ENCODE assay signal across 8 mouse cellular contexts in the genomic region with DNA sequence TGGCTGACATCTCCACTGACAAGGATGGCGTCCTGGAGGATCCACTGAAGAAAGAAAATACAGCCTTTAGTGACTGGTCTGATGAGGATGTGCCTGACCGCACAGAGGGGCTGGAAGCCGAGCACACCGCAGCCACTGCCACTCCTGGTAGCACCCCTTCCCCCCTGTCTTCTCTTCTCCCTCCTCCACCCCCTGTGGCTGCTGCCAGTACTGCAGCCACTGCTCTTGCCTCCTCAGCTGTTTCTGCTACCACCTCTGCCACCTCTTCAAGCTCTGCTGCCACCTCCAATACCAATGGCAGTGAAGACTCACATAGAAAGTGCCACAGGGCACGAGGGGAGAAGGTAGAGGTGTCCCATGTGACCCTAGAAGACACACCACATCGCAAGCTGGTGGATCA. TPM values are rescaled to one million over a fixed set of nuclear protein-coding genes. Genes with fewer than 3 reads are reported as not detected.
DNase-seq lines count a peak whose midpoint lies in the region; ATAC-seq and TF ChIP-seq lines count a peak whose summit lies in the region.

No protein-coding gene starts in this region.

- 84% methylated on average over 6 of the region's 6 CpGs for WGBS in intestine, embryonic 14.5 days
- WGBS in intestine, embryonic 15.5 days, result 92% methylated on average over 6 of the region's 6 CpGs
- 83% methylated on average over 6 of the region's 6 CpGs for WGBS in forebrain, embryonic 14.5 days

- TF ChIP-seq CTCF in testis, adult 2 months (IDR thresholded peaks at IDR 0.05; ENCODE audit: control insufficient read depth, insufficient read depth, insufficient replicate concordance, low read depth, low read length), result 0 out of 2 replicates have a peak, but pooled peaks have one; percentile 33

- ATAC-seq in intestine, embryonic 14.5 days (replicated peaks; ENCODE audit: low FRiP score, low TSS enrichment, low read depth), result no peak
- ATAC-seq in intestine, embryonic 15.5 days, result no peak
- ATAC-seq in forebrain, embryonic 14.5 days, result no peak

- H3K36me3 ChIP-seq in intestine, embryonic 14.5 days (ENCODE audit: control insufficient read depth, insufficient read depth, low read length), result peaks cover 62% of the 10 kb centered on the region
- peaks cover 20% of the 10 kb centered on the region for H3K36me3 ChIP-seq in intestine, embryonic 15.5 days
- peaks cover 3% of the 10 kb centered on the region; the same call in 1 of the 2 replicates for H3K36me3 ChIP-seq in testis, adult 2 months (ENCODE audit: control insufficient read depth, insufficient read depth, low read length)
- H3K36me3 ChIP-seq in forebrain, embryonic 14.5 days (ENCODE audit: control insufficient read depth, insufficient read depth, low read length), result peaks cover 61% of the 10 kb centered on the region

- no peaks in the 10 kb centered on the region for H3K4me1 ChIP-seq in intestine, embryonic 14.5 days (replicated peaks; ENCODE audit: control insufficient read depth, insufficient read depth, low read length)
- H3K4me1 ChIP-seq in intestine, embryonic 15.5 days (replicated peaks), result no peaks in the 10 kb centered on the region
- H3K4me1 ChIP-seq in testis, adult 2 months (ENCODE audit: control insufficient read depth, insufficient read depth, low read length), result no peaks in the 10 kb centered on the region; the same call in 1 of the 2 replicates
- H3K4me1 ChIP-seq in forebrain, embryonic 14.5 days (ENCODE audit: control insufficient read depth, insufficient read depth, low read length), result no peaks in the 10 kb centered on the region

- peak; percentile 60 for DNase-seq in intestine, embryonic 14.5 days (ENCODE audit: low spot score)
- no peak for DNase-seq in testis, postnatal 14 days (ENCODE audit: low spot score)
- DNase-seq in forebrain, embryonic 14.5 days (ENCODE audit: low spot score), result peak; percentile 34
- DNase-seq in thymus, postnatal 14 days, result peak; percentile 38
- DNase-seq in adrenal gland, adult (ENCODE audit: inconsistent age in 2 of 2, low spot score in 1 of 2), result no peak
- no peak for DNase-seq in frontal cortex, postnatal 10 days (ENCODE audit: low spot score in 2 of 2)

- H3K4me3 ChIP-seq in intestine, embryonic 14.5 days (ENCODE audit: low read depth, low read length), result no peak overlapping the region
- H3K4me3 ChIP-seq in intestine, embryonic 15.5 days (replicated peaks), result no peak overlapping the region
- no peak overlapping the region for H3K4me3 ChIP-seq in testis, adult 2 months (ENCODE audit: control insufficient read depth, low read depth, low read length)
- no peak overlapping the region for H3K4me3 ChIP-seq in forebrain, embryonic 14.5 days (ENCODE audit: low read depth, low read length)

- no peak overlapping the region for H3K4me2 ChIP-seq in intestine, embryonic 14.5 days (ENCODE audit: low read length)
- no peak overlapping the region for H3K4me2 ChIP-seq in intestine, embryonic 15.5 days (replicated peaks)
- no peak overlapping the region for H3K4me2 ChIP-seq in forebrain, embryonic 14.5 days (ENCODE audit: low read length)

- no peaks in the 10 kb centered on the region for H3K27me3 ChIP-seq in intestine, embryonic 14.5 days (replicated peaks; ENCODE audit: control insufficient read depth, insufficient read depth, low read length)
- no peaks in the 10 kb centered on the region for H3K27me3 ChIP-seq in intestine, embryonic 15.5 days (replicated peaks)
- no peaks in the 10 kb centered on the region for H3K27me3 ChIP-seq in testis, adult 2 months (ENCODE audit: control insufficient read depth, insufficient read depth, low read length)
- H3K27me3 ChIP-seq in forebrain, embryonic 14.5 days (replicated peaks; ENCODE audit: control insufficient read depth, insufficient read depth, low read length), result no peaks in the 10 kb centered on the region

- no peak overlapping the region for H3K9ac ChIP-seq in intestine, embryonic 14.5 days (ENCODE audit: low read length)
- no peak overlapping the region for H3K9ac ChIP-seq in intestine, embryonic 15.5 days
- H3K9ac ChIP-seq in forebrain, embryonic 14.5 days (ENCODE audit: low read length), result no peak overlapping the region

- no peaks in the 10 kb centered on the region for H3K9me3 ChIP-seq in intestine, embryonic 14.5 days (ENCODE audit: control insufficient read depth, low read length)
- no peaks in the 10 kb centered on the region for H3K9me3 ChIP-seq in intestine, embryonic 15.5 days
- H3K9me3 ChIP-seq in forebrain, embryonic 14.5 days (replicated peaks; ENCODE audit: control insufficient read depth, low read length), result no peaks in the 10 kb centered on the region

- no peak overlapping the region for H3K27ac ChIP-seq in intestine, embryonic 14.5 days (ENCODE audit: low read depth)
- no peak overlapping the region for H3K27ac ChIP-seq in intestine, embryonic 15.5 days
- H3K27ac ChIP-seq in testis, adult 2 months (ENCODE audit: control insufficient read depth, insufficient read depth, low read depth, low read length), result no peak overlapping the region
- H3K27ac ChIP-seq in forebrain, embryonic 14.5 days (ENCODE audit: low read depth, low read length), result no peak overlapping the region

- TF ChIP-seq POLR2A in testis, adult 2 months (IDR thresholded peaks at IDR 0.05; ENCODE audit: control insufficient read depth, low read depth, low read length), result no peak

RNA-seq across cellular contexts. Expression of a gene that starts 46.4 kb away (rescaled TPM):
- 25.4 and 26.8 TPM in 2 replicates for polyA plus RNA-seq in intestine, embryonic 14.5 days (2014; fragmentation: Nextera tagmentation; extraction: Ambion mirVana)
- polyA plus RNA-seq in intestine, embryonic 15.5 days (2015; fragmentation: Nextera tagmentation; extraction: Ambion mirVana), result 26.8 and 27.3 TPM in 2 replicates
- 4.3 and 5.4 TPM in 2 replicates for polyA plus RNA-seq in testis, adult 2 months (2012; rRNA removed)
- 33.9 and 36.4 TPM in 2 replicates for polyA plus RNA-seq in forebrain, embryonic 14.5 days (2014; fragmentation: Nextera tagmentation; extraction: Ambion mirVana)

Comparison
In these comparisons a context has a peak if more than half of its experiments do, and no peak if none do; other contexts are left out.
1. DNase-seq: peak in intestine, embryonic 14.5 days (single experiment), forebrain, embryonic 14.5 days (single experiment) and thymus, postnatal 14 days (single experiment); none in testis, postnatal 14 days (single experiment), adrenal gland, adult (0 of 2) and frontal cortex, postnatal 10 days (0 of 2).